Mouse (Mus musculus): ENCODE measurements around the gene Tnni2.

GRCm38 (mm10) chr7:142471414-142471861 is 29.8 kb downstream of the Tnni2 start:
- TF ChIP-seq CTCF (IDR thresholded peaks at IDR 0.05; ENCODE audit: borderline replicate concordance, control insufficient read depth, extremely low read depth, insufficient read depth, low read length, poor library complexity) (no peak), POLR2A (IDR thresholded peaks at IDR 0.05; ENCODE audit: control insufficient read depth, extremely low read depth, insufficient read depth, low read length, poor library complexity) (no peak)
